Mouse (Mus musculus) heart, embryonic 13.5 days (tissue): ENCODE measurements at regions not wholly inside any gene's neighbourhood (a gene's known extent, or its start where the extent isn't known, plus 50 kb on each side); places are given as distances from the start of the nearest gene placed in this dataset.

ENCODE experiments used
- ATAC-seq: fragments of 200-750 bp; cut with Nextera tagmentation; 2 replicates; pipeline ENCODE4 v1.8.0; 2017; ENCODE audit warnings: moderate TSS enrichment; ENCODE audit not compliant: insufficient number of reproducible peaks, low FRiP score, low TSS enrichment; ENCODE audit errors: extremely low read depth
- H3K27ac ChIP-seq: fragments of 300-500 bp; sonication (generic); replicated peaks from 2 replicates; pipeline ENCODE4 v1.5.1; 2015; ENCODE audit warnings: moderate library complexity, mild to moderate bottlenecking, inconsistent platforms
- H3K27me3 ChIP-seq: fragments of 300-500 bp; sonication (generic); replicated peaks from 2 replicates; pipeline ENCODE4 v1.6.1; 2015; ENCODE audit warnings: mild to moderate bottlenecking, inconsistent platforms
- H3K36me3 ChIP-seq: fragments of 300-500 bp; sonication (generic); 2 replicates; pipeline ENCODE4 v1.6.1; 2015; ENCODE audit warnings: mild to moderate bottlenecking, inconsistent platforms
- H3K4me1 ChIP-seq: fragments of 300-500 bp; sonication (generic); 2 replicates; pipeline ENCODE4 v1.6.1; 2015; ENCODE audit warnings: inconsistent platforms
- H3K4me2 ChIP-seq: fragments of 300-500 bp; sonication (generic); 2 replicates; pipeline ENCODE4 v1.6.1; 2015; ENCODE audit warnings: inconsistent platforms, mild to moderate bottlenecking, moderate library complexity
- H3K4me3 ChIP-seq: fragments of 300-500 bp; sonication (generic); 2 replicates; pipeline ENCODE4 v1.5.1; 2015; ENCODE audit warnings: moderate library complexity, mild to moderate bottlenecking, inconsistent platforms
- H3K9ac ChIP-seq: fragments of 300-500 bp; sonication (generic); 2 replicates; pipeline ENCODE4 v1.6.1; 2015; ENCODE audit warnings: inconsistent platforms, mild to moderate bottlenecking, moderate library complexity
- H3K9me3 ChIP-seq: fragments of 300-500 bp; sonication (generic); 2 replicates; pipeline ENCODE4 v1.6.1; 2016; ENCODE audit warnings: inconsistent platforms
- WGBS: fragments of 180-500 bp; shearing (Covaris S2); methylation state at CpG from one replicate; pipeline ENCODE4 v1.1.7; 2015; ENCODE audit warnings: mixed read lengths; 5-methylcytosine and 5-hydroxymethylcytosine counted together

GRCm38 (mm10) chr15:62962681-62963080, 882.3 kb downstream of the Gsdmc2 start:
- ATAC-seq = no peak
- H3K4me1 ChIP-seq = no peaks in the 10 kb centered on the region

GRCm38 (mm10) chr15:62960623-62961022, 884.4 kb downstream of the Gsdmc2 start:
- no peak overlapping the region for H3K27ac ChIP-seq
- no peak overlapping the region for H3K4me2 ChIP-seq
- no peaks in the 10 kb centered on the region for H3K27me3 ChIP-seq
- H3K36me3 ChIP-seq = no peaks in the 10 kb centered on the region
- H3K4me3 ChIP-seq = no peak overlapping the region
- H3K9me3 ChIP-seq = no peaks in the 10 kb centered on the region
- no peak for ATAC-seq
- 85% methylated on average over 1 of the region's 1 CpGs for WGBS
- no peak overlapping the region for H3K9ac ChIP-seq
- no peaks in the 10 kb centered on the region for H3K4me1 ChIP-seq

More at GRCm38 (mm10) chr15:62962681-62963080, 882.3 kb downstream of the Gsdmc2 start:
- Histone ChIP-seq H3K27ac (no peak overlapping the region), H3K9me3 (no peaks in the 10 kb centered on the region), H3K4me2 (no peak overlapping the region), H3K27me3 (no peaks in the 10 kb centered on the region), H3K4me3 (no peak overlapping the region), H3K9ac (no peak overlapping the region), H3K36me3 (no peaks in the 10 kb centered on the region)
- 62% methylated on average over 5 of the region's 5 CpGs for whole genome bisulfite sequencing

- Histone ChIP-seq H3K27me3 (no peaks in the 10 kb centered on the region), H3K9me3 (no peaks in the 10 kb centered on the region), H3K4me3 (no peak overlapping the region), H3K4me2 (no peak overlapping the region), H3K36me3 (no peaks in the 10 kb centered on the region), H3K4me1 (0 out of 2 replicates have a peak, but pooled peaks cover 3% of the 10 kb centered on the region), H3K27ac (no peak overlapping the region), H3K9ac (no peak overlapping the region)
- WGBS = 88% methylated on average over 2 of the region's 2 CpGs
- no peak for ATAC-seq
Observed at GRCm38 (mm10) chr15:62958506-62959330, 886.3 kb downstream of the Gsdmc2 start.

GRCm38 (mm10) chr15:62954889-62955288, 890.1 kb downstream of the Gsdmc2 start:
- WGBS = 73% methylated on average over 1 of the region's 1 CpGs
- Histone ChIP-seq H3K4me1 (0 out of 2 replicates have a peak, but pooled peaks cover 3% of the 10 kb centered on the region), H3K9me3 (no peaks in the 10 kb centered on the region), H3K4me3 (no peak overlapping the region), H3K36me3 (no peaks in the 10 kb centered on the region), H3K27me3 (no peaks in the 10 kb centered on the region), H3K27ac (no peak overlapping the region), H3K4me2 (no peak overlapping the region), H3K9ac (no peak overlapping the region)
- no peak for ATAC-seq

GRCm38 (mm10) chr15:62954322-62954820, 890.6 kb downstream of the Gsdmc2 start:
- no peak overlapping the region for H3K27ac ChIP-seq
- H3K9ac ChIP-seq = no peak overlapping the region
- no peaks in the 10 kb centered on the region for H3K27me3 ChIP-seq
- H3K4me3 ChIP-seq = no peak overlapping the region
- 0 out of 2 replicates have a peak, but pooled peaks cover 3% of the 10 kb centered on the region for H3K4me1 ChIP-seq
- H3K4me2 ChIP-seq = no peak overlapping the region
- WGBS = 63% methylated on average over 9 of the region's 9 CpGs
- H3K9me3 ChIP-seq = no peaks in the 10 kb centered on the region
- no peaks in the 10 kb centered on the region for H3K36me3 ChIP-seq
- ATAC-seq = no peak

GRCm38 (mm10) chr15:62953215-62953941, 891.6 kb downstream of the Gsdmc2 start:
- H3K27ac ChIP-seq = peak overlapping the region; percentile 63

GRCm38 (mm10) chr15:62952487-62953214, 892.3 kb downstream of the Gsdmc2 start:
- Histone ChIP-seq H3K4me3 (no peak overlapping the region), H3K27ac (peak overlapping the region; percentile 63), H3K9ac (no peak overlapping the region), H3K4me2 (no peak overlapping the region), H3K36me3 (no peaks in the 10 kb centered on the region), H3K9me3 (no peaks in the 10 kb centered on the region), H3K4me1 (0 out of 2 replicates have a peak, but pooled peaks cover 3% of the 10 kb centered on the region), H3K27me3 (no peaks in the 10 kb centered on the region)
- WGBS = 71% methylated on average over 5 of the region's 5 CpGs
- no peak for ATAC-seq

More at GRCm38 (mm10) chr15:62953215-62953941, 891.6 kb downstream of the Gsdmc2 start:
- WGBS = 52% methylated on average over 6 of the region's 6 CpGs
- H3K4me2 ChIP-seq = no peak overlapping the region
- ATAC-seq = no peak
- no peaks in the 10 kb centered on the region for H3K9me3 ChIP-seq
- no peaks in the 10 kb centered on the region for H3K36me3 ChIP-seq
- H3K4me1 ChIP-seq = 0 out of 2 replicates have a peak, but pooled peaks cover 3% of the 10 kb centered on the region
- no peak overlapping the region for H3K9ac ChIP-seq
- H3K4me3 ChIP-seq = no peak overlapping the region
- no peaks in the 10 kb centered on the region for H3K27me3 ChIP-seq

- H3K4me2 ChIP-seq = no peak overlapping the region
- H3K36me3 ChIP-seq = no peaks in the 10 kb centered on the region
- H3K9ac ChIP-seq = no peak overlapping the region
- H3K4me1 ChIP-seq = peaks cover 17% of the 10 kb centered on the region
- no peaks in the 10 kb centered on the region for H3K9me3 ChIP-seq
- WGBS = 59% methylated on average over 2 of the region's 2 CpGs
- H3K27me3 ChIP-seq = no peaks in the 10 kb centered on the region
- ATAC-seq = no peak
- H3K4me3 ChIP-seq = no peak overlapping the region
- H3K27ac ChIP-seq = no peak overlapping the region
Observed at GRCm38 (mm10) chr15:62939416-62939815, 905.6 kb downstream of the Gsdmc2 start.

- Histone ChIP-seq H3K4me3 (no peak overlapping the region), H3K36me3 (no peaks in the 10 kb centered on the region), H3K4me1 (peaks cover 29% of the 10 kb centered on the region), H3K9ac (no peak overlapping the region), H3K27me3 (no peaks in the 10 kb centered on the region), H3K9me3 (no peaks in the 10 kb centered on the region), H3K27ac (no peak overlapping the region), H3K4me2 (no peak overlapping the region)
- ATAC-seq = no peak
- 85% methylated on average over 4 of the region's 4 CpGs for WGBS
Observed at GRCm38 (mm10) chr15:62937756-62938155, 907.2 kb downstream of the Gsdmc2 start.

GRCm38 (mm10) chr15:62934522-62935189, 910.3 kb downstream of the Gsdmc2 start:
- H3K36me3 ChIP-seq = no peaks in the 10 kb centered on the region
- no peak overlapping the region for H3K4me2 ChIP-seq
- H3K27me3 ChIP-seq = no peaks in the 10 kb centered on the region
- H3K4me1 ChIP-seq = peaks cover 29% of the 10 kb centered on the region
- H3K27ac ChIP-seq = peak overlapping the region; percentile 53
- no peak for ATAC-seq
- H3K9me3 ChIP-seq = no peaks in the 10 kb centered on the region
- no peak overlapping the region for H3K4me3 ChIP-seq
- H3K9ac ChIP-seq = no peak overlapping the region
